24 mouse cellular contexts compared by ENCODE assay signal in the genomic region with DNA sequence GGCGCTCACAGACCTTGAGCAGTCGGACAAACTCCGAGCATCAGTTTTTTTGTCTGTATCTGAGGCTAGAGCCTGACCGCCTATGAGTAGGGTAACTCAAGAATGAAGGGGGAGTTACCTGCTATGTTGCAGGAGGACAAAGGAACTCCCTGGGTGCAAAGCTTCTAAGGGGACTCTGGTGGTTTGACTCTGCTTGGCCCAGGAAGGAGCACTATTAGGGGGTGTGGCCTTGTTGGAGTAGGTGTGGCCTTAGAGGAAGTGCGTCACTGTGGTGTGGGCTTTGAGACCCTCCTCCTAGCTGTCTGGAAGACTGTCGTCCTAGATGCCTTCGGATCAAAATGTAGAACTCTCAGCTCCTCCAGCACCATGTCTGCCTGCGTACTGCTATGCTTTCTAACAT.
DNase-seq lines count a peak whose midpoint lies in the region; ATAC-seq and TF ChIP-seq lines count a peak whose summit lies in the region.
"Had no signal": no experiment of that assay in that cellular context is flagged by ENCODE, and none has a peak within 500 bp of the region (broad histone marks: within the 10 kb centered on the region; RNA-seq: fewer than 3 reads in every experiment).

No protein-coding gene starts in this region.

- H3K27me3 ChIP-seq in hindbrain, postnatal 0 days (ENCODE audit: insufficient read depth, low read length) = no peaks in the 10 kb centered on the region
- H3K27me3 ChIP-seq in hindbrain, embryonic 14.5 days (ENCODE audit: control insufficient read depth, insufficient read depth, low read length) = no peaks in the 10 kb centered on the region
- peaks cover 35% of the 10 kb centered on the region for H3K27me3 ChIP-seq in E14TG2a.4 (ENCODE audit: insufficient read depth, low read length)
- no peaks in the 10 kb centered on the region for H3K27me3 ChIP-seq in forebrain, embryonic 15.5 days
- no peaks in the 10 kb centered on the region for H3K27me3 ChIP-seq in forebrain, embryonic 16.5 days (replicated peaks; ENCODE audit: control insufficient read depth, insufficient read depth, low read length)
- H3K27me3 ChIP-seq: CH12.LX; embryonic facial prominence, embryonic 12.5 days; forebrain, embryonic 13.5 days; Patski had no signal

- ATAC-seq in hindbrain, postnatal 0 days = no peak
- no peak for ATAC-seq in hindbrain, embryonic 14.5 days (ENCODE audit: low FRiP score)
- ATAC-seq in forebrain, embryonic 15.5 days (replicated peaks) = no peak
- no peak for ATAC-seq in forebrain, embryonic 16.5 days
- ATAC-seq: activated CD4-positive, CD25-positive, alpha-beta regulatory T cell, adult 4 months; CD4-positive, CD25-positive, alpha-beta regulatory T cell, adult 4 months; forebrain, embryonic 13.5 days; forebrain, postnatal 0 days; Patski had no signal

- no peaks in the 10 kb centered on the region for H3K9me3 ChIP-seq in hindbrain, postnatal 0 days (ENCODE audit: low read length)
- no peaks in the 10 kb centered on the region for H3K9me3 ChIP-seq in hindbrain, embryonic 14.5 days (ENCODE audit: control insufficient read depth, low read length)
- no peaks in the 10 kb centered on the region for H3K9me3 ChIP-seq in E14TG2a.4 (ENCODE audit: low read length)
- H3K9me3 ChIP-seq in forebrain, embryonic 15.5 days = no peaks in the 10 kb centered on the region
- no peaks in the 10 kb centered on the region for H3K9me3 ChIP-seq in forebrain, embryonic 16.5 days (ENCODE audit: control insufficient read depth, low read length)
- H3K9me3 ChIP-seq: embryonic facial prominence, embryonic 10.5 days; embryonic facial prominence, embryonic 12.5 days; forebrain, embryonic 13.5 days; G1E had no signal

- H3K27ac ChIP-seq in hindbrain, postnatal 0 days = peak overlapping the region; percentile 68; the same call in 1 of the 2 replicates
- H3K27ac ChIP-seq in hindbrain, embryonic 14.5 days = no peak overlapping the region
- no peak overlapping the region for H3K27ac ChIP-seq in forebrain, embryonic 15.5 days (replicated peaks)
- no peak overlapping the region for H3K27ac ChIP-seq in forebrain, embryonic 16.5 days (ENCODE audit: low read length)
- H3K27ac ChIP-seq: embryonic facial prominence, embryonic 10.5 days; embryonic facial prominence, embryonic 12.5 days; forebrain, embryonic 13.5 days had no signal

- H3K4me2 ChIP-seq in hindbrain, postnatal 0 days (ENCODE audit: low read depth, low read length) = no peak overlapping the region
- H3K4me2 ChIP-seq in hindbrain, embryonic 14.5 days (replicated peaks) = no peak overlapping the region
- no peak overlapping the region for H3K4me2 ChIP-seq in forebrain, embryonic 15.5 days (replicated peaks)
- H3K4me2 ChIP-seq in forebrain, embryonic 16.5 days (ENCODE audit: low read length) = no peak overlapping the region
- H3K4me2 ChIP-seq: embryonic facial prominence, embryonic 12.5 days; forebrain, embryonic 13.5 days had no signal

- H3K4me3 ChIP-seq in hindbrain, postnatal 0 days (ENCODE audit: low read length) = no peak overlapping the region
- H3K4me3 ChIP-seq in hindbrain, embryonic 14.5 days (replicated peaks; ENCODE audit: low read length) = no peak overlapping the region
- H3K4me3 ChIP-seq in E14TG2a.4 (replicated peaks; ENCODE audit: low read length) = peak overlapping the region; percentile 79
- no peak overlapping the region for H3K4me3 ChIP-seq in forebrain, embryonic 15.5 days
- no peak overlapping the region for H3K4me3 ChIP-seq in forebrain, embryonic 16.5 days (replicated peaks; ENCODE audit: low read length)
- H3K4me3 ChIP-seq: embryonic facial prominence, embryonic 10.5 days; embryonic facial prominence, embryonic 12.5 days; forebrain, embryonic 13.5 days had no signal

- 91% methylated on average over 8 of the region's 8 CpGs for WGBS in hindbrain, postnatal 0 days
- WGBS in hindbrain, embryonic 14.5 days = 94% methylated on average over 8 of the region's 8 CpGs
- WGBS in forebrain, embryonic 15.5 days = 86% methylated on average over 8 of the region's 8 CpGs
- WGBS in forebrain, embryonic 16.5 days = 87% methylated on average over 8 of the region's 8 CpGs

- no peaks in the 10 kb centered on the region; the same call in 1 of the 2 replicates for H3K4me1 ChIP-seq in hindbrain, postnatal 0 days (ENCODE audit: insufficient read depth, low read length)
- H3K4me1 ChIP-seq in hindbrain, embryonic 14.5 days (replicated peaks; ENCODE audit: control insufficient read depth, insufficient read depth, low read length) = no peaks in the 10 kb centered on the region
- peaks cover 76% of the 10 kb centered on the region for H3K4me1 ChIP-seq in E14TG2a.4 (replicated peaks; ENCODE audit: low read depth, low read length)
- H3K4me1 ChIP-seq in forebrain, embryonic 15.5 days = peaks cover 25% of the 10 kb centered on the region
- H3K4me1 ChIP-seq in forebrain, embryonic 16.5 days (replicated peaks; ENCODE audit: control insufficient read depth, insufficient read depth, low read length) = peaks cover 17% of the 10 kb centered on the region

- H3K36me3 ChIP-seq in hindbrain, postnatal 0 days (ENCODE audit: insufficient read depth, low read length) = no peaks in the 10 kb centered on the region
- H3K36me3 ChIP-seq in hindbrain, embryonic 14.5 days (replicated peaks; ENCODE audit: control insufficient read depth, insufficient read depth) = no peaks in the 10 kb centered on the region
- H3K36me3 ChIP-seq in E14TG2a.4 (ENCODE audit: insufficient read depth, low read length) = 0 out of 2 replicates have a peak, but pooled peaks cover 5% of the 10 kb centered on the region
- no peaks in the 10 kb centered on the region for H3K36me3 ChIP-seq in forebrain, embryonic 15.5 days
- no peaks in the 10 kb centered on the region for H3K36me3 ChIP-seq in forebrain, embryonic 16.5 days (ENCODE audit: control insufficient read depth, insufficient read depth)
- H3K36me3 ChIP-seq: embryonic facial prominence, embryonic 10.5 days; embryonic facial prominence, embryonic 12.5 days; G1E had no signal

- TF ChIP-seq CTCF in hindbrain, postnatal 0 days (IDR thresholded peaks at IDR 0.05; ENCODE audit: low read depth) = no peak
- TF ChIP-seq CTCF in E14TG2a.4 (conservative IDR thresholded peaks at IDR 0.05; ENCODE audit: low read length) = no peak

- H3K9ac ChIP-seq in hindbrain, postnatal 0 days (replicated peaks; ENCODE audit: low read length) = no peak overlapping the region
- no peak overlapping the region for H3K9ac ChIP-seq in hindbrain, embryonic 14.5 days
- H3K9ac ChIP-seq in forebrain, embryonic 15.5 days (replicated peaks) = no peak overlapping the region
- no peak overlapping the region for H3K9ac ChIP-seq in forebrain, embryonic 16.5 days (replicated peaks; ENCODE audit: low read depth, low read length)
- H3K9ac ChIP-seq: embryonic facial prominence, embryonic 12.5 days; forebrain, embryonic 13.5 days; forebrain, postnatal 0 days had no signal

- DNase-seq in hindbrain, postnatal 0 days (ENCODE audit: low spot score) = no peak
- DNase-seq in hindbrain, embryonic 14.5 days (ENCODE audit: low spot score) = no peak
- DNase-seq in ES-CJ7 (ENCODE audit: low read depth, low spot score) (peak; percentile 65), R1 (ENCODE audit: low read depth, low spot score) (peak; percentile 91)
- no peak for DNase-seq in ovary, postnatal 14 days (ENCODE audit: low spot score)
- DNase-seq: adrenal gland, adult 8-10 months; adrenal gland, postnatal 14 days; adrenal gland, postnatal 36 days; B cell, adult 2 months; cerebellum, adult 11-12 months; cerebellum, adult 2 months; cerebellum, adult 9-10 months; forebrain, postnatal 0 days had no signal

Comparison
In these comparisons a context has a peak if more than half of its experiments do, and no peak if none do; other contexts are left out.
1. DNase-seq: peak in ES-CJ7 (single experiment) and R1 (single experiment); none in hindbrain, postnatal 0 days (single experiment), hindbrain, embryonic 14.5 days (single experiment) and ovary, postnatal 14 days (single experiment).